Mouse (Mus musculus) liver, postnatal 0 days (tissue): ENCODE measurements around the gene Cdca8. TPM values are rescaled to one million over a fixed set of nuclear protein-coding genes. Genes with fewer than 3 reads are reported as not detected.

Source experiments
- ATAC-seq: fragments of 200-750 bp; cut with Nextera tagmentation; 2 replicates; pipeline ENCODE4 v1.8.0; 2017; ENCODE audit warnings: mild to moderate bottlenecking, moderate library complexity
- DNase-seq: peaks from one replicate; pipeline ENCODE4 v3.0.0-alpha.2; 2016
- H3K27ac ChIP-seq: fragments of 300-500 bp; sonication (generic); 2 replicates; pipeline ENCODE4 v1.5.1; 2014; ENCODE audit warnings: antibody characterized with exemption, moderate library complexity, mild to moderate bottlenecking, low read depth
- H3K27me3 ChIP-seq: fragments of 300-500 bp; sonication (generic); 2 replicates; pipeline ENCODE4 v1.6.1; 2014; ENCODE audit warnings: low read length, control low read depth, mixed read lengths; ENCODE audit not compliant: insufficient read depth
- H3K36me3 ChIP-seq: fragments of 300-500 bp; sonication (generic); replicated peaks from 2 replicates; pipeline ENCODE4 v1.6.1; 2014; ENCODE audit warnings: mild to moderate bottlenecking, control low read depth, low read length, moderate library complexity, mixed read lengths; ENCODE audit not compliant: insufficient read depth
- H3K4me1 ChIP-seq: fragments of 300-500 bp; sonication (generic); 2 replicates; pipeline ENCODE4 v1.6.1; 2014; ENCODE audit warnings: antibody characterized with exemption, mild to moderate bottlenecking, control low read depth; ENCODE audit not compliant: insufficient read depth
- H3K4me2 ChIP-seq: fragments of 300-500 bp; sonication (generic); 2 replicates; pipeline ENCODE4 v1.6.1; 2014; ENCODE audit warnings: low read depth, mild to moderate bottlenecking, low read length, moderate library complexity, mixed read lengths
- H3K4me3 ChIP-seq: fragments of 300-500 bp; sonication (generic); 2 replicates; pipeline ENCODE4 v1.5.1; 2014; ENCODE audit warnings: low read depth, low read length
- H3K9ac ChIP-seq: fragments of 300-500 bp; sonication (generic); replicated peaks from 2 replicates; pipeline ENCODE4 v1.6.1; 2014; ENCODE audit warnings: mild to moderate bottlenecking, moderate library complexity
- H3K9me3 ChIP-seq: fragments of 300-500 bp; sonication (generic); 2 replicates; pipeline ENCODE4 v1.6.1; 2016; ENCODE audit warnings: mild to moderate bottlenecking, control low read depth, low read length, mixed read lengths
- CTCF ChIP-seq: sonication (generic); IDR thresholded peaks from 2 replicates; pipeline ENCODE4 v1.5.1; 2016; ENCODE audit warnings: antibody characterized with exemption, low read depth
- EP300 ChIP-seq: IDR thresholded peaks from 2 replicates; pipeline ENCODE4 v1.6.1; 2016; ENCODE audit warnings: antibody characterized with exemption, low read depth, mild to moderate bottlenecking
- WGBS: fragments of 180-500 bp; shearing (Covaris S2); extraction: QIAGEN DNeasy Blood & Tissue Kit; methylation state at CpG from one replicate; pipeline ENCODE4 v1.1.7; 2014; ENCODE audit not compliant: insufficient replicate concordance; 5-methylcytosine and 5-hydroxymethylcytosine counted together
- polyA plus RNA-seq: library from polyadenylated mRNA; unstranded; fragments of >200 nt; fragmentation: Nextera tagmentation; extraction: Ambion mirVana; gene quantifications from 2 replicates; pipeline ENCODE4 v1.2.1, GENCODE M21; 2015

Gene Cdca8
- polyA plus RNA-seq, 1 experiment from 2014 or later = 56.3 TPM

- peaks cover 73% of the 10 kb centered on the region for H3K27me3 ChIP-seq
- TF ChIP-seq EP300 (no peak), CTCF (no peak)
Observed at GRCm38 (mm10) chr4:124984871-124985670, 46.0 kb upstream of the Cdca8 start.

GRCm38 (mm10) chr4:124983893-124984526 is 44.9 kb upstream of the Cdca8 start:
- no peak overlapping the region for H3K4me2 ChIP-seq
- no peak overlapping the region for H3K9ac ChIP-seq
- H3K4me1 ChIP-seq = no peaks in the 10 kb centered on the region; the same call in 1 of the 2 replicates
- peak; percentile 57 for DNase-seq
- H3K36me3 ChIP-seq = no peaks in the 10 kb centered on the region
- ATAC-seq = no peak
- H3K4me3 ChIP-seq = no peak overlapping the region
- no peaks in the 10 kb centered on the region for H3K9me3 ChIP-seq
- no peak overlapping the region for H3K27ac ChIP-seq
- H3K27me3 ChIP-seq = peaks cover 67% of the 10 kb centered on the region
- WGBS = 19% methylated on average over 9 of the region's 9 CpGs
- TF ChIP-seq EP300 (no peak), CTCF (peak; percentile 52)

More at GRCm38 (mm10) chr4:124984871-124985670, 46.0 kb upstream of the Cdca8 start:
- H3K4me1 ChIP-seq = no peaks in the 10 kb centered on the region; the same call in 1 of the 2 replicates
- no peaks in the 10 kb centered on the region for H3K9me3 ChIP-seq
- H3K9ac ChIP-seq = no peak overlapping the region
- 11% methylated on average over 18 of the region's 18 CpGs for WGBS
- no peak overlapping the region for H3K27ac ChIP-seq
- no peaks in the 10 kb centered on the region for H3K36me3 ChIP-seq
- no peak overlapping the region for H3K4me2 ChIP-seq
- no peak overlapping the region for H3K4me3 ChIP-seq
- DNase-seq (no peak), ATAC-seq (no peak)

GRCm38 (mm10) chr4:124978201-124978600 is 39.1 kb upstream of the Cdca8 start:
- ATAC-seq (no peak), DNase-seq (no peak)
- no peak overlapping the region for H3K4me2 ChIP-seq
- no peak overlapping the region for H3K9ac ChIP-seq
- H3K36me3 ChIP-seq = no peaks in the 10 kb centered on the region
- H3K27ac ChIP-seq = no peak overlapping the region
- no peak for TF ChIP-seq EP300
- no peak for TF ChIP-seq CTCF
- peaks cover 10% of the 10 kb centered on the region; the same call in 1 of the 2 replicates for H3K27me3 ChIP-seq
- H3K4me3 ChIP-seq = no peak overlapping the region
- no peaks in the 10 kb centered on the region for H3K9me3 ChIP-seq
- 31% methylated on average over 4 of the region's 5 CpGs for WGBS
- no peaks in the 10 kb centered on the region for H3K4me1 ChIP-seq

- Histone ChIP-seq H3K36me3 (no peaks in the 10 kb centered on the region), H3K9ac (no peak overlapping the region), H3K4me2 (no peak overlapping the region), H3K4me3 (no peak overlapping the region), H3K27ac (no peak overlapping the region), H3K27me3 (no peaks in the 10 kb centered on the region), H3K9me3 (no peaks in the 10 kb centered on the region), H3K4me1 (no peaks in the 10 kb centered on the region)
- WGBS = 65% methylated on average over 2 of the region's 2 CpGs
- TF ChIP-seq CTCF (no peak), EP300 (no peak)
- ATAC-seq (no peak), DNase-seq (no peak)
Observed at GRCm38 (mm10) chr4:124973296-124973695, 34.2 kb upstream of the Cdca8 start.

GRCm38 (mm10) chr4:124972316-124972715 is 33.2 kb upstream of the Cdca8 start:
- Histone ChIP-seq H3K9ac (no peak overlapping the region), H3K36me3 (no peaks in the 10 kb centered on the region), H3K27me3 (no peaks in the 10 kb centered on the region), H3K4me1 (no peaks in the 10 kb centered on the region), H3K4me3 (no peak overlapping the region), H3K27ac (no peak overlapping the region), H3K4me2 (no peak overlapping the region), H3K9me3 (no peaks in the 10 kb centered on the region)
- no peak for TF ChIP-seq EP300
- no peak for TF ChIP-seq CTCF
- DNase-seq (no peak), ATAC-seq (no peak)
- WGBS = 60% methylated on average over 9 of the region's 9 CpGs

GRCm38 (mm10) chr4:124971094-124971493 is 32.0 kb upstream of the Cdca8 start:
- H3K27me3 ChIP-seq = no peaks in the 10 kb centered on the region
- no peak for DNase-seq
- H3K9me3 ChIP-seq = no peaks in the 10 kb centered on the region
- no peak overlapping the region for H3K27ac ChIP-seq
- 74% methylated on average over 8 of the region's 8 CpGs for WGBS
- H3K4me2 ChIP-seq = no peak overlapping the region
- no peak overlapping the region for H3K4me3 ChIP-seq
- no peaks in the 10 kb centered on the region for H3K4me1 ChIP-seq
- ATAC-seq = no peak
- no peak for TF ChIP-seq EP300
- no peak for TF ChIP-seq CTCF
- no peak overlapping the region for H3K9ac ChIP-seq
- no peaks in the 10 kb centered on the region for H3K36me3 ChIP-seq
